8 mouse cellular contexts compared by ENCODE assay signal in genomic region chr16:32812888-32813361, GRCm38 (mm10). TPM values are rescaled to one million over a fixed set of nuclear protein-coding genes. Genes with fewer than 3 reads are reported as not detected.
DNase-seq lines count a peak whose midpoint lies in the region; ATAC-seq and TF ChIP-seq lines count a peak whose summit lies in the region.

No protein-coding gene starts in this region.

- no peaks in the 10 kb centered on the region for H3K36me3 ChIP-seq in CH12.LX (replicated peaks in 1 of 2; ENCODE audit: control insufficient read depth in 1 of 2, insufficient read depth in 1 of 2, low read length in 1 of 2)
- H3K36me3 ChIP-seq in heart, embryonic 14.5 days (ENCODE audit: control insufficient read depth, insufficient read depth, low read length) = no peaks in the 10 kb centered on the region
- no peaks in the 10 kb centered on the region for H3K36me3 ChIP-seq in liver, embryonic 15.5 days (replicated peaks)
- H3K36me3 ChIP-seq in neural tube, embryonic 12.5 days = no peaks in the 10 kb centered on the region

- WGBS in heart, embryonic 14.5 days = 3% methylated on average over 9 of the region's 9 CpGs
- WGBS in liver, embryonic 15.5 days (ENCODE audit: insufficient replicate concordance) = 0% methylated on average over 9 of the region's 9 CpGs
- 3% methylated on average over 9 of the region's 9 CpGs for WGBS in neural tube, embryonic 12.5 days

- peak overlapping the region; percentile 59 for H3K9ac ChIP-seq in CH12.LX (ENCODE audit: insufficient read depth, low read depth)
- no peak overlapping the region for H3K9ac ChIP-seq in heart, embryonic 14.5 days (ENCODE audit: low read length)
- no peak overlapping the region for H3K9ac ChIP-seq in liver, embryonic 15.5 days
- no peak overlapping the region for H3K9ac ChIP-seq in neural tube, embryonic 12.5 days

- TF ChIP-seq RAD21 in CH12.LX (IDR thresholded peaks at IDR 0.05; ENCODE audit: low read depth, low read length) = peak; percentile 100

- H3K4me3 ChIP-seq in CH12.LX (replicated peaks in 1 of 3; ENCODE audit: low read depth in 2 of 3, low read length in 2 of 3, poor library complexity in 1 of 3) = peak overlapping the region in 1 of 3 experiments; percentile 25
- H3K4me3 ChIP-seq in brown adipose tissue, adult 24 weeks (ENCODE audit: insufficient read depth, low read depth, low read length) = peak overlapping the region; percentile 35; the same call in 1 of the 2 replicates
- H3K4me3 ChIP-seq in heart, embryonic 14.5 days (ENCODE audit: control insufficient read depth in 1 of 2, insufficient read depth in 1 of 2, low read depth in 1 of 2, low read length in 2 of 2) = no peak overlapping the region
- no peak overlapping the region for H3K4me3 ChIP-seq in liver, embryonic 15.5 days (replicated peaks)
- no peak overlapping the region for H3K4me3 ChIP-seq in neural tube, embryonic 12.5 days

- no peaks in the 10 kb centered on the region for H3K9me3 ChIP-seq in CH12.LX (replicated peaks; ENCODE audit: low read length)
- no peaks in the 10 kb centered on the region for H3K9me3 ChIP-seq in heart, embryonic 14.5 days (ENCODE audit: control insufficient read depth, low read length)
- no peaks in the 10 kb centered on the region for H3K9me3 ChIP-seq in liver, embryonic 15.5 days (replicated peaks)
- H3K9me3 ChIP-seq in neural tube, embryonic 12.5 days = no peaks in the 10 kb centered on the region

- peak; percentile 100 for DNase-seq in CH12.LX (ENCODE audit: extremely low read depth)
- DNase-seq in fibroblast of lung, adult 2 months (ENCODE audit: low read depth) = peak; percentile 70
- peak; percentile 94 to 95 for DNase-seq in kidney, postnatal 4 days
- DNase-seq in telencephalon, adult 2 months (ENCODE audit: low read depth, low spot score) = peak; percentile 80

- TF ChIP-seq CTCF in CH12.LX (conservative IDR thresholded peaks at IDR 0.05 in 1 of 2, IDR thresholded peaks at IDR 0.05 in 1 of 2; ENCODE audit: low read depth in 2 of 2, low read length in 2 of 2) = peak; percentile 92 to 99

- ATAC-seq in heart, embryonic 14.5 days (ENCODE audit: insufficient number of reproducible peaks, insufficient read depth, low FRiP score, low read depth) = no peak
- ATAC-seq in liver, embryonic 15.5 days (ENCODE audit: insufficient read depth) = no peak
- ATAC-seq in neural tube, embryonic 12.5 days (ENCODE audit: low FRiP score, low read depth) = no peak

- dilution Hi-C loops in CH12.LX (cut with MboI; ENCODE audit: extremely low pct_ligation_motif_present, extremely low pct_unique_long_range_greater_than_20kb, low sequenced_read_pairs) = no loop called here

- peak; percentile 34; the same call in 1 of the 2 replicates for TF ChIP-seq POLR2A in CH12.LX (IDR thresholded peaks at IDR 0.05; ENCODE audit: low read depth, low read length)

- H3K27ac ChIP-seq in CH12.LX (ENCODE audit: insufficient read depth, low read depth) = no peak overlapping the region
- H3K27ac ChIP-seq in brown adipose tissue, adult 24 weeks (replicated peaks; ENCODE audit: low read depth, low read length) = 0 out of 2 replicates have a peak overlapping the region, but pooled peaks have one; percentile 15
- no peak overlapping the region for H3K27ac ChIP-seq in heart, embryonic 14.5 days (replicated peaks in 1 of 2; ENCODE audit: control insufficient read depth in 1 of 2, insufficient read depth in 1 of 2, low read depth in 2 of 2, low read length in 2 of 2)
- no peak overlapping the region for H3K27ac ChIP-seq in liver, embryonic 15.5 days (replicated peaks)
- no peak overlapping the region for H3K27ac ChIP-seq in neural tube, embryonic 12.5 days

- in situ Hi-C loops in CH12.LX (cut with MboI; ENCODE audit: low pct_ligation_motif_present, low pct_unique_long_range_greater_than_20kb, low sequenced_read_pairs) = loop anchor here (5.0 to 10.0 kb wide), 3 partner anchors 118 to 342 kb away; no protein-coding TSS in a partner anchor

- no peaks in the 10 kb centered on the region for H3K79me2 ChIP-seq in CH12.LX (replicated peaks; ENCODE audit: control insufficient read depth, extremely low read depth, insufficient read depth, poor library complexity, severe bottlenecking)

- H3K4me1 ChIP-seq in CH12.LX (ENCODE audit: control insufficient read depth in 1 of 2, insufficient read depth in 2 of 2) = peaks cover 11 to 12% of the 10 kb centered on the region in 2 experiments
- peaks cover 4% of the 10 kb centered on the region for H3K4me1 ChIP-seq in brown adipose tissue, adult 24 weeks (ENCODE audit: control insufficient read depth, insufficient read depth, insufficient read length, low read length)
- H3K4me1 ChIP-seq in heart, embryonic 14.5 days (ENCODE audit: control insufficient read depth in 2 of 2, insufficient read depth in 2 of 2, low read length in 2 of 2) = peaks cover 13 to 21% of the 10 kb centered on the region in 2 experiments
- peaks cover 21% of the 10 kb centered on the region for H3K4me1 ChIP-seq in liver, embryonic 15.5 days (replicated peaks)
- H3K4me1 ChIP-seq in neural tube, embryonic 12.5 days = 0 out of 2 replicates have a peak, but pooled peaks cover 4% of the 10 kb centered on the region

- no peaks in the 10 kb centered on the region for H3K27me3 ChIP-seq in CH12.LX (replicated peaks)
- H3K27me3 ChIP-seq in heart, embryonic 14.5 days (ENCODE audit: control insufficient read depth, insufficient read depth, low read length) = no peaks in the 10 kb centered on the region
- peaks cover 3% of the 10 kb centered on the region; the same call in 1 of the 2 replicates for H3K27me3 ChIP-seq in liver, embryonic 15.5 days
- no peaks in the 10 kb centered on the region for H3K27me3 ChIP-seq in neural tube, embryonic 12.5 days (replicated peaks)

- H3K4me2 ChIP-seq in CH12.LX (ENCODE audit: insufficient read depth, low read depth, poor library complexity, severe bottlenecking) = peak overlapping the region; percentile 92
- peak overlapping the region; percentile 50 for H3K4me2 ChIP-seq in heart, embryonic 14.5 days (ENCODE audit: low read length)
- peak overlapping the region; percentile 53 for H3K4me2 ChIP-seq in liver, embryonic 15.5 days
- H3K4me2 ChIP-seq in neural tube, embryonic 12.5 days (replicated peaks) = 0 out of 2 replicates have a peak overlapping the region, but pooled peaks have one; percentile 25

- no peak; the same call in 1 of the 2 replicates for TF ChIP-seq EP300 in CH12.LX (IDR thresholded peaks at IDR 0.05; ENCODE audit: low read length)

TF ChIP-seq in CH12.LX, 34 proteins besides CTCF, POLR2A, EP300 and RAD21 (continues in another document):
- TF ChIP-seq SMC3 (IDR thresholded peaks at IDR 0.05; ENCODE audit: low read depth, low read length) (peak; percentile 99), MXI1 (IDR thresholded peaks at IDR 0.05; ENCODE audit: low read depth, low read length) (peak; percentile 52; the same call in 1 of the 2 replicates), MAFK (IDR thresholded peaks at IDR 0.05; ENCODE audit: insufficient replicate concordance, low read length) (no peak), ETS1 (conservative IDR thresholded peaks at IDR 0.05; ENCODE audit: low read depth, low read length) (no peak; the same call in 1 of the 2 replicates), NELFE (IDR thresholded peaks at IDR 0.05; ENCODE audit: low read depth, low read length) (peak; percentile 64; the same call in 1 of the 2 replicates), BHLHE40 (IDR thresholded peaks at IDR 0.05; ENCODE audit: low read depth, low read length) (peak; percentile 52; the same call in 1 of the 2 replicates), E2F4 (IDR thresholded peaks at IDR 0.05; ENCODE audit: insufficient replicate concordance, low read depth, low read length) (no peak), ELF1 (IDR thresholded peaks at IDR 0.05; ENCODE audit: low read depth, low read length) (0 out of 2 replicates have a peak, but pooled peaks have one; percentile 32), IRF4 (IDR thresholded peaks at IDR 0.05; ENCODE audit: low read depth, low read length) (0 out of 2 replicates have a peak, but pooled peaks have one; percentile 28), HCFC1 (IDR thresholded peaks at IDR 0.05; ENCODE audit: low read depth, low read length) (peak; percentile 43), SIN3A (IDR thresholded peaks at IDR 0.05; ENCODE audit: low read length) (peak; percentile 64), NRF1 (IDR thresholded peaks at IDR 0.05; ENCODE audit: low read depth, low read length) (0 out of 2 replicates have a peak, but pooled peaks have one; percentile 38), ZMIZ1 (IDR thresholded peaks at IDR 0.05; ENCODE audit: low read depth, low read length) (no peak), TBP (conservative IDR thresholded peaks at IDR 0.05; ENCODE audit: low read depth, low read length) (peak; percentile 80), UBTF (IDR thresholded peaks at IDR 0.05; ENCODE audit: low read depth, low read length) (no peak), PAX5 (IDR thresholded peaks at IDR 0.05; ENCODE audit: low read length) (no peak), JUND (conservative IDR thresholded peaks at IDR 0.05; ENCODE audit: low read depth, low read length) (peak; percentile 49; the same call in 1 of the 2 replicates), JUN (IDR thresholded peaks at IDR 0.05; ENCODE audit: insufficient read depth, low read depth, low read length) (peak; percentile 20; the same call in 1 of the 2 replicates), ZC3H11A (IDR thresholded peaks at IDR 0.05; ENCODE audit: low read depth, low read length) (peak; percentile 93), ZNF384 (IDR thresholded peaks at IDR 0.05; ENCODE audit: low read depth, low read length) (peak; percentile 88)

RNA-seq across cellular contexts. Expression of gene Smbd1, which starts 2.6 kb away (rescaled TPM):
- total RNA-seq in CH12.LX (2012; rRNA removed) (not detected in 2 replicates), CH12.LX (2014; rRNA removed) (not detected in 2 replicates)
- not detected in 2 replicates for polyA plus RNA-seq in CH12.LX (2012; ENCODE audit: insufficient read length, low read depth)
- not detected in 2 replicates for polyA plus RNA-seq in brown adipose tissue, adult 24 weeks (2012; ENCODE audit: insufficient read depth, insufficient read length, missing spikeins)
- not detected in 2 replicates for polyA plus RNA-seq in heart, embryonic 14.5 days (2014; fragmentation: Nextera tagmentation; extraction: Ambion mirVana)
- 0.18 TPM in 1 of 2 replicates, not detected in the other for polyA plus RNA-seq in liver, embryonic 15.5 days (2015; fragmentation: Nextera tagmentation; extraction: Ambion mirVana)
- polyA plus RNA-seq in neural tube, embryonic 12.5 days (2016; fragmentation: Nextera tagmentation; extraction: Ambion mirVana) = not detected in 2 replicates

RNA-seq across cellular contexts. Expression of gene Muc20, which starts 15.7 kb away (rescaled TPM):
- total RNA-seq in CH12.LX (2012; rRNA removed) (0.21 and 0.42 TPM in 2 replicates), CH12.LX (2014; rRNA removed) (0.16 and 0.36 TPM in 2 replicates)
- 0.87 and 1.4 TPM in 2 replicates for polyA plus RNA-seq in CH12.LX (2012; ENCODE audit: insufficient read length, low read depth)
- not detected in 2 replicates for polyA plus RNA-seq in brown adipose tissue, adult 24 weeks (2012; ENCODE audit: insufficient read depth, insufficient read length, missing spikeins)
- 0.08 TPM in 1 of 2 replicates, not detected in the other for polyA plus RNA-seq in heart, embryonic 14.5 days (2014; fragmentation: Nextera tagmentation; extraction: Ambion mirVana)
- 0.10 TPM in 1 of 2 replicates, not detected in the other for polyA plus RNA-seq in liver, embryonic 15.5 days (2015; fragmentation: Nextera tagmentation; extraction: Ambion mirVana)
- polyA plus RNA-seq in neural tube, embryonic 12.5 days (2016; fragmentation: Nextera tagmentation; extraction: Ambion mirVana) = not detected in 2 replicates

Comparison
In these comparisons a context has a peak if more than half of its experiments do, and no peak if none do; other contexts are left out.
1. H3K4me2 ChIP-seq: peak in every context shown above with its lines; median percentile 92 in CH12.LX; 53 in liver, embryonic 15.5 days; 50 in heart, embryonic 14.5 days; 25 in neural tube, embryonic 12.5 days.